Mouse (Mus musculus) kidney, embryonic 16.5 days (tissue): ENCODE measurements around the gene Trpc4. TPM values are rescaled to one million over a fixed set of nuclear protein-coding genes. Genes with fewer than 3 reads are reported as not detected.
A peak's percentile ranks its signal among the peaks of the same experiment; 100 is the strongest.

Experiments
- ATAC-seq: fragments of 200-750 bp; cut with Nextera tagmentation; 2 replicates; pipeline ENCODE4 v1.8.0; 2017; ENCODE audit warnings: moderate TSS enrichment; ENCODE audit not compliant: low FRiP score, low TSS enrichment
- H3K27ac ChIP-seq: fragments of 300-500 bp; sonication (generic); 2 replicates; pipeline ENCODE4 v1.5.1; 2014; ENCODE audit warnings: low read length
- H3K27me3 ChIP-seq: fragments of 300-500 bp; sonication (generic); 2 replicates; pipeline ENCODE4 v1.6.1; 2014; ENCODE audit warnings: low read length, control low read depth, mixed read lengths; ENCODE audit not compliant: insufficient read depth
- H3K36me3 ChIP-seq: fragments of 300-500 bp; sonication (generic); 2 replicates; pipeline ENCODE4 v1.6.1; 2014; ENCODE audit warnings: low read length, control low read depth, mixed read lengths; ENCODE audit not compliant: insufficient read depth
- H3K4me1 ChIP-seq: fragments of 300-500 bp; sonication (generic); 2 replicates; pipeline ENCODE4 v1.6.1; 2014; ENCODE audit warnings: low read length, control low read depth, mixed read lengths; ENCODE audit not compliant: insufficient read depth
- H3K4me2 ChIP-seq: fragments of 300-500 bp; sonication (generic); replicated peaks from 2 replicates; pipeline ENCODE4 v1.6.1; 2014; ENCODE audit warnings: low read depth, low read length
- H3K4me3 ChIP-seq: fragments of 300-500 bp; sonication (generic); 2 replicates; pipeline ENCODE4 v1.5.1; 2014; ENCODE audit warnings: mild to moderate bottlenecking, low read length
- H3K9ac ChIP-seq: fragments of 300-500 bp; sonication (generic); replicated peaks from 2 replicates; pipeline ENCODE4 v1.6.1; 2014; ENCODE audit warnings: low read length
- H3K9me3 ChIP-seq: fragments of 300-500 bp; sonication (generic); 2 replicates; pipeline ENCODE4 v1.6.1; 2016; ENCODE audit warnings: low read length, control low read depth
- WGBS: fragments of 180-500 bp; shearing (Covaris S2); extraction: QIAGEN DNeasy Blood & Tissue Kit; methylation state at CpG from one replicate; pipeline ENCODE4 v1.1.7; 2014; 5-methylcytosine and 5-hydroxymethylcytosine counted together
- polyA plus RNA-seq: library from polyadenylated mRNA; unstranded; fragments of >200 nt; fragmentation: Nextera tagmentation; extraction: Ambion mirVana; gene quantifications from 2 replicates; pipeline ENCODE4 v1.2.1, GENCODE M21; 2015

The Trpc4 gene
- polyA plus RNA-seq, 1 experiment from 2014 or later = 0.85 TPM

DNA sequence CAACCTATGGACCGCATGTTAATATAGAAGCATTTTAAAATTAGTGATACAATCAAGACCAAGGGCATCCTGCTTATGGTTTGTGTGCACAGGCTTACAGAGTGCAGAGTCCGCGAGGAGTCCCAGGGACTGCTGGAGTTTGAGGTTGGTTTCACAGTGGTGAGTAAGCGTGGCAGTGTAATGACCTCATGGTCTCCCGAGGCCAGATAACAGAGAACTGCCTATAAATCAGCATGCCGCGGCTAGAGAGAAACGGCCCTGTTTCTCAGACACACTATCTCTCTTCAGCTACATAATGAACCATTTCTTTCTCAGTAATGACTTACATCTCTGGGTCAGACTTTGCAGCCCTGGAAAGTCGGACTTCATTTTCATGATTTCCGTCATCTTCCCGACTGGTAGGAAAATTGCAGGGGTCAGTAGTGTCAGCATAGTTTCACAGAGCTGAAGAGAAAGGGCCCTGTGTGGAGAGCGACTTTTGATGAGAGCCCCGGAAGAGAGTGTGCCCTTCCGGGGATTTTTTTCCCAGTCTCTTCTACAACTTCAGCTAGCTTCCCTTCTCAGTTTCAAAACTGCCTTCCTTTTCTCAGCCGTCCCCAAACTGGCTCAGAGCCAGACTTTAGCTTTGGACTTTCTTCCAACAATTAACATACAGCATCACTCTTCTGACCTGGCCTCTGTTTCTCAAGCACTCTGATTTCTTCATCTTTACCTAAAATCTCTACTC, 202.8 kb downstream of the Trpc4 start:
- H3K27me3 ChIP-seq = no peaks in the 10 kb centered on the region
- no peaks in the 10 kb centered on the region for H3K9me3 ChIP-seq
- peak overlapping the region; percentile 58 for H3K27ac ChIP-seq
- H3K4me2 ChIP-seq = peak overlapping the region; percentile 52
- H3K4me3 ChIP-seq = peak overlapping the region; percentile 15
- no peaks in the 10 kb centered on the region for H3K36me3 ChIP-seq
- H3K4me1 ChIP-seq = peaks cover 19% of the 10 kb centered on the region
- peak overlapping the region; percentile 51 for H3K9ac ChIP-seq
- 13% methylated on average over 15 of the region's 15 CpGs for WGBS
- ATAC-seq = peak; percentile 91

DNA sequence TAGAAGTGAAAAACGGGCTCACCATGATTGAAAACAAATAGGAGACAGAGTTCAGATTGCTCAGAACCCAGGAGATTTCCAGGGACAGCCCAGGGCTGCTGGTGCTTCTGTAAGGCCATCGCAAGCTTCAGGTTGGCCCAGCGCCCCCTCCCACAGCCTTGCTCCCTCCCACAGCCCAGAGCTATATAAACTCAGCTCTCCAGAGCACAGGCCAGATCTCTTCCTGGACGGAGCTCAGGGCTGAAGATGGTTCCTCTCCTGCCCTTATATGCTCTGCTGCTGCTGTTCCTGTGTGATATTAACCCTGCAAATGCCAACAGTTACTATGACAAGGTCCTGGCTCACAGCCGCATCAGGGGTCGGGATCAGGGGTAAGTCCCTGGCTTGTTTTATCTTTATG, 205.1 kb downstream of the Trpc4 start, which contains the start of gene Postn:
Gene Postn (plus strand): TSS at position 213 of the 400 bp plus-strand sequence.
- Histone ChIP-seq H3K9ac (peak within 1 kb of the TSS; percentile 41; the same call in 1 of the 2 replicates), H3K27ac (no peak within 1 kb of the TSS), H3K27me3 (no peaks in the 10 kb centered on the region), H3K36me3 (no peaks in the 10 kb centered on the region), H3K4me2 (0 out of 2 replicates have a peak within 1 kb of the TSS, but pooled peaks have one; percentile 10), H3K9me3 (no peaks in the 10 kb centered on the region), H3K4me1 (peaks cover 19% of the 10 kb centered on the region), H3K4me3 (peak within 1 kb of the TSS; percentile 32)
- ATAC-seq = no peak
- 30% methylated on average over 6 of the region's 6 CpGs for WGBS

DNA sequence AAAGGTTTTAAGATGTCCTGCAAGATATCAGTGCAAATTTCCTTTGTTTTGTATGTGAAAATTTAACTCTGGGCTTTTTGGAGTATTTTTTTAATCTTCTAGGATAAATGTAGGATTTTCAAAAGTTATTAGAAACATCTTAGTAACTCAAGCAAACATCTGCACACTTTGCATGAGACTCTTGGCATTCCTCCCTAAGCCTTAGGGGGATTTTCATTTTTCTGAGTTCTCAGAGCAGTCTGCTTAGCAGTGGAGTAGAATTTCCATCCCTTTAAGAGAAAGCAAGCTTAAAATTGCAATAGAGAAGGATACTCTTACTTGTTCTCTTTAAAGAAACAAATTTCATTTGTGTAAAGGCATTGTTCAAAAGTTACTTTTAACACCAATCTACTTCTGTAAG, 205.8 kb downstream of the Trpc4 start:
- no peak for ATAC-seq
- Histone ChIP-seq H3K4me3 (peak overlapping the region; percentile 11), H3K9me3 (no peaks in the 10 kb centered on the region), H3K27me3 (no peaks in the 10 kb centered on the region), H3K4me2 (no peak overlapping the region), H3K36me3 (no peaks in the 10 kb centered on the region), H3K9ac (no peak overlapping the region), H3K27ac (no peak overlapping the region), H3K4me1 (peaks cover 19% of the 10 kb centered on the region)

Other genes with a start within 250 kb of the Trpc4 start
- 108 and 117 TPM in 2 replicates for gene Postn, start 205.1 kb downstream of the Trpc4 start, polyA plus RNA-seq